Mouse (Mus musculus): ENCODE measurements around the gene Gm5751. TPM values are rescaled to one million over a fixed set of nuclear protein-coding genes. Genes with fewer than 3 reads are reported as not detected.

The Gm5751 gene
- not detected in 2 replicates for polyA plus RNA-seq (2015; fragmentation: Nextera tagmentation; extraction: Ambion mirVana)

DNA sequence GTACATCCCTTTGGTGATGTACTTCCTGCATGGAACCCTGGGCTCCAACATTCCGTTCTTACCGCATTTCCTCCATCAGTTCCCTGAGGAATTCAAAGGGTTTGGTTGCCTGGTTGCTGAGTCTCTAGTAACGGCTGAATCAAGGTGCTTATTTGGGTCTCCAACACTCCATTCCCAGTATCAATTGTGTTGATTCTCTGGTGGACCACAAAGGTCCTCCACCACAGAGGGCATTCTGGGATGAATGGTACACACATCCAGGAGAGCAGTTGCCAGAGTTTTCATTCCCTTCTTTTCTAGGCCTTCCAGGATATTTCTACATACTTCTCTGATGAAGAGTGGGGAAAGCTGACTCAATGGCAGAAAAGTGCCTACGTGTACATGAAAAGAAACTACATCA lies at the start of gene Gm5751:
Gene Gm5751 (plus strand): TSS at position 301 of the 400 bp plus-strand sequence.

DNA sequence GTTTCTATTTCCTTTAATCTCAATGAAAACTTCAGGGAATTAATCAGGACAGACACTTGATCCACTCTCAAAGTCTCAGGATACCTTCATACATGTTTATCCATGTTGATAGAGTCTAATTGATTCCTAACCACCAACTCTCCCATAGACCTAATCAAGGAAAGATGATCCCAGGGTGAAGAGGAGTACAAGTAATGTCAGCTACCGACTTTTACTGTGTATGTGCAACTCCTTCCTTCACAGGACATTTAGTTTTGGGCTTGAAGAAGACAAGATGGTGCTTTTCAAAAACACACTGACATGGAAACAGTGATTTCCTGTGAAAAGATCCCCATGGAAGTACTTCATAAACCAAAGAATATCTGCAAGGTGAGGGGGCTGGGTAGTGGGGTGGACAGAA lies 30.4 kb upstream of the Gm5751 start, which contains the start of gene Gm6592:
Gene Gm6592 (plus strand): TSS at position 301 of the 400 bp plus-strand sequence.

DNA sequence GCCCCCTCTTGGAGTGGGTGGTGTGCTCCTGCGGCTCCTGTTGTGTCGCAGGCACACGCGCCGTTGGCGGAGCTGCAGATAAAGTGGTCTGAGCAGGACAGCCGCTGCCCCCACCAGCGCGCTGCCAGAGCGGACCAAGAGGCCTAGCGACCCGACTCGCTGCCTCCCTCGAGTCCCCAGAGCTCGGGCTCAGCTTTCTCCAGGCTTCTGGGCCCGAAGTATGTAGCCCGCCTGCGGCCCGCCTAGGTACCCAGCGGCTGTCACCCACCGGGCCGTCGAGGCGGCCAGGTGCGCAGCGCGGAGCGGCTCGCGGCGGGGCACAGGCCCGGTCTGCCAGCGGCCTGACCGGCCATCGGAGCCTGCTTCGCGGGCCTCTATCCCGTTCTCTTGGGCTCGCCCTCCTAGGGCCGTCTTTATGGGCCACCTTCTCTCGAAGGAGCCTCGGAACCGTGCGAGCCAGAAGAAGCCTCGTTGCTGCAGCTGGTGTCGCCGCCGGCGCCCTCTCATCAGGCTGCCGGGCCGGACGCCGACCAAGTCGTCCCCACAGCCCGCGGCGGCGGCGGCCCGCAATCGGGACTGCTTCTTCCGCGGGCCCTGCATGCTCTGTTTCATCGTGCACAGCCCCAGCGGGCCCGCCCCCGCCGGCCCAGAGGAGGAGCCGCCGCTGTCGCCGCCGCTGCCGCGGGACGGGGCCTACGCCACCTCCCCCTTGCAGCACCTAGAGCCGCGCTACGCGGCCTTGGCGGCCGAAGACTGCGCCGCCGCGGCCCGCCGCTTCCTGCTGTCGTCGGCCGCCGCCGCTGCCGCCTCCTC lies 18.5 kb downstream of the Gm5751 start, which contains the start of gene B630019K06Rik:
Gene B630019K06Rik (plus strand): TSS at position 40 of the 813 bp plus-strand sequence.

Other genes with a start within 250 kb of the Gm5751 start
- gene Ssxb8, start 183.4 kb upstream of the Gm5751 start, polyA plus RNA-seq (2015; fragmentation: Nextera tagmentation; extraction: Ambion mirVana), result not detected in 2 replicates
- gene Ssx9, start 125.8 kb upstream of the Gm5751 start, polyA plus RNA-seq (2015; fragmentation: Nextera tagmentation; extraction: Ambion mirVana), result not detected in 2 replicates
- gene Ssxb5, start 70.6 kb upstream of the Gm5751 start, polyA plus RNA-seq (2015; fragmentation: Nextera tagmentation; extraction: Ambion mirVana), result not detected in 2 replicates
- gene Gm6592, start 30.3 kb upstream of the Gm5751 start, polyA plus RNA-seq (2015; fragmentation: Nextera tagmentation; extraction: Ambion mirVana), result not detected in 2 replicates
- 0.75 and 0.82 TPM in 2 replicates for gene B630019K06Rik, start 18.1 kb downstream of the Gm5751 start, polyA plus RNA-seq (2015; fragmentation: Nextera tagmentation; extraction: Ambion mirVana)
- gene Fthl17b, start 88.7 kb downstream of the Gm5751 start, polyA plus RNA-seq (2015; fragmentation: Nextera tagmentation; extraction: Ambion mirVana), result not detected in 2 replicates
- not detected in 2 replicates for gene Fthl17c, start 102.3 kb downstream of the Gm5751 start, polyA plus RNA-seq (2015; fragmentation: Nextera tagmentation; extraction: Ambion mirVana)
- not detected in 2 replicates for gene Fthl17d, start 112.5 kb downstream of the Gm5751 start, polyA plus RNA-seq (2015; fragmentation: Nextera tagmentation; extraction: Ambion mirVana)
- gene Fthl17e, start 159.2 kb downstream of the Gm5751 start, polyA plus RNA-seq (2015; fragmentation: Nextera tagmentation; extraction: Ambion mirVana), result not detected in 2 replicates
- gene Fthl17f, start 188.8 kb downstream of the Gm5751 start, polyA plus RNA-seq (2015; fragmentation: Nextera tagmentation; extraction: Ambion mirVana), result not detected in 2 replicates
- not detected in 2 replicates for gene 4930402K13Rik, start 230.3 kb downstream of the Gm5751 start, polyA plus RNA-seq (2015; fragmentation: Nextera tagmentation; extraction: Ambion mirVana)